Mouse (Mus musculus) cerebellum, adult 2 months (tissue): ENCODE results near the gene Galnt7. TPM values are rescaled to one million over a fixed set of nuclear protein-coding genes. Genes with fewer than 3 reads are reported as not detected.

Experiments
- DNase-seq, 2 experiments: peaks; one replicate each; pipeline ENCODE4 v3.0.0; 2021
- H3K27ac ChIP-seq: fragments of 200-500 bp; 2 replicates; pipeline ENCODE4 v1.5.1; 2012; ENCODE audit warnings: low read length, control low read depth, inconsistent platforms; ENCODE audit not compliant: insufficient read depth
- H3K27me3 ChIP-seq: fragments of 200-500 bp; 2 replicates; pipeline ENCODE4 v1.6.1; 2012; ENCODE audit warnings: inconsistent platforms, mild to moderate bottlenecking, low read length, moderate library complexity; ENCODE audit not compliant: control insufficient read depth, insufficient read depth
- H3K4me1 ChIP-seq: fragments of 200-500 bp; 2 replicates; pipeline ENCODE4 v1.6.1; 2011; ENCODE audit warnings: low read length; ENCODE audit not compliant: control insufficient read depth, insufficient read depth
- H3K4me3 ChIP-seq: fragments of 200-500 bp; replicated peaks from 2 replicates; pipeline ENCODE3; 2011; ENCODE audit warnings: mild to moderate bottlenecking, low read depth, low read length, control low read depth; ENCODE audit not compliant: insufficient read depth
- CTCF ChIP-seq: fragments of 200-500 bp; IDR thresholded peaks from 2 replicates; pipeline ENCODE4 v1.5.1; 2011; ENCODE audit warnings: low read depth, mild to moderate bottlenecking, control low read depth, low read length, moderate library complexity, borderline replicate concordance; ENCODE audit not compliant: insufficient read depth
- POLR2A ChIP-seq: fragments of 200-500 bp; IDR thresholded peaks from 2 replicates; pipeline ENCODE4 v1.6.1; 2011; ENCODE audit warnings: low read length, control low read depth, borderline replicate concordance; ENCODE audit not compliant: insufficient read depth
- WGBS: fragments of 180-500 bp; shearing (Covaris S2); methylation state at CpG from one replicate; pipeline ENCODE4 v1.1.7; 2018; 5-methylcytosine and 5-hydroxymethylcytosine counted together
- polyA plus RNA-seq: library from polyadenylated mRNA; depleted of rRNA; stranded (reverse); fragments of >200 nt; gene quantifications from 2 replicates; pipeline ENCODE4 v1.2.3, GENCODE M21; 2012

Gene Galnt7
- polyA plus RNA-seq, 1 experiment, result 20.9 TPM

DNA sequence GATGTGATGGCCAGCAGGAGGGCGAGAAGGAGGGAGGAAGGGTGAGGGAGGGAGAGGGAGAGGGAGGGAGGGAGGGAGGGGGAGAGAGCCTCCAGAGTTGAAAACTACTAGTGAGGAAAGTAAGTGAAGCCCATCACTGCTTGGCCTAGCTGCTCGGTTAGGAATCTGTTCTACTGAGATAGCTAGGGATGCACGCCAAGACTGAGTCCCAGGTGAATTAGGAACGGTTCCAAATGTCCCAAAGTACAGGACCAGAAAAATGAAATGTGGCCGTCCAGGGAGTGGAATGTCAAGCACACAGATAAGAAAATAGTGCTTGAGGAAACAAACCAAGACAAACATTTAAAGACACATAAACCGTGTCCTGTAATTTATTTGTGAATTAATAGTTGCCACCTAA, 87.8 kb downstream of the Galnt7 start:
- peaks cover 48% of the 10 kb centered on the region for H3K4me1 ChIP-seq
- DNase-seq, result peak; percentile 67 to 84
- 31% methylated on average over 6 of the region's 6 CpGs for WGBS
- TF ChIP-seq CTCF, result no peak
- TF ChIP-seq POLR2A, result no peak
- no peaks in the 10 kb centered on the region for H3K27me3 ChIP-seq
- H3K4me3 ChIP-seq, result no peak overlapping the region
- H3K27ac ChIP-seq, result peak overlapping the region; percentile 72; the same call in 1 of the 2 replicates

DNA sequence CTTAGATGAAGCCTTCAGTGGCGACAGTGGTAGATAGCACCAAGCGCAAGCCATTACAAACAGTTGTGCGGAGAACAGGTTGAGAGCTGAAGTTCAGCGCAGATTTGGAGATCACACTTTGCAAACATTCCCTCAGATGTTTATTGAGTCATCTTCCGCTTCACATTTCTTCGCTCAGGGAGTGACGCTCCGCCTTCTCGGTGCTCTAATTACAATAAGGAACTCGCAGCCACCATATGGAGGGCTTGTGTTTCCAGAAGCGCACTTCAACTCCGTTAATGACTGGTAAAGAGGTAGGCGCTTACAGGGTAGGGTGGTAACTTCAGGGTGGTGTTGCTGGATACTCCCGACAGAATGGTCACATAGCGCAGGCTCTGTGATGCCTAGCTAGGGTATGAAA, 89.1 kb downstream of the Galnt7 start:
- no peaks in the 10 kb centered on the region for H3K27me3 ChIP-seq
- 95% methylated on average over 15 of the region's 15 CpGs for WGBS
- DNase-seq, result no peak
- no peak overlapping the region for H3K4me3 ChIP-seq
- TF ChIP-seq CTCF (no peak), POLR2A (no peak)
- peak overlapping the region; percentile 72 for H3K27ac ChIP-seq
- H3K4me1 ChIP-seq, result peaks cover 37% of the 10 kb centered on the region

DNA sequence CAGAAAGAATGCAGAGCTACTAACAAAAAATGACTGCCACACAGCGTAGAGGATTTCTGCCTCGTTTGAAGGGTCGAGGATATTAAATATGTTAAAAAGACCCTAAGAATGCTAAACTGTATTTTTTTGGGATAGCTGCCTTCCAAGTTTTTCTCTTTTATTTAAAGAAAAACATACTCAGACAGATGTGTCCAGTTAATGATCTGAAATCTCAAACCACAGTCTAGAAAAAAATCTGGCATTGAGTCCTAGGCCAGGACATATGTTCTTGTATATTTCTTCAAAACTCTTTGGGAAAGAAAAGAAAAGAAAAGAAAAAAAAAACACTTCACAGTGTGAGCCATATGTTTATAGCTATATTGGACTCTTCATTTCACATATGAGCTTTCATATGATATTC, 90.1 kb downstream of the Galnt7 start:
- no peak for DNase-seq
- H3K27me3 ChIP-seq, result no peaks in the 10 kb centered on the region
- H3K4me1 ChIP-seq, result peaks cover 28% of the 10 kb centered on the region
- no peak overlapping the region for H3K27ac ChIP-seq
- no peak overlapping the region for H3K4me3 ChIP-seq
- WGBS, result 94% methylated on average over 3 of the region's 3 CpGs
- TF ChIP-seq CTCF (no peak), POLR2A (no peak)

DNA sequence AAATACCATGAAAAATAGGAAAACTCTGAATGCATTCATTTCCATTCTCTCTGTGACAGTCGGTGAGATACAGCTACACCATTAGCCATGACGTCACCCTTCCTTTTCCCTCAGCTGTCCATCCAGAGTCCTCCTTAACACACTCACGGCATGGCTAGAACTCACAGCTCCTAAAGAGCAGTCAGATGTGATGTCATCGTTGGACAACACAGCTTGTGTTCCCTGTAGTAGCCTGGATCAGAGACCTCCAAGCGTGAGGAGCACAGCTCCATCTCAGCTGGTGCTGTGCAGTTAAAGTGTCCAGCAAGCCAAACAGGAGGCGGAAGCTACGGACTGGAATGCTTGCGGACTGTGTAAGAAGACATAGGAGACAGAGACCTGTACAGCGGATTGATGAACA, 91.9 kb downstream of the Galnt7 start:
- no peak for TF ChIP-seq CTCF
- TF ChIP-seq POLR2A, result no peak
- Histone ChIP-seq H3K4me1 (peaks cover 18% of the 10 kb centered on the region), H3K27ac (peak overlapping the region; percentile 83), H3K4me3 (no peak overlapping the region), H3K27me3 (no peaks in the 10 kb centered on the region)
- DNase-seq, result peak; percentile 55 to 61
- 29% methylated on average over 9 of the region's 9 CpGs for WGBS

DNA sequence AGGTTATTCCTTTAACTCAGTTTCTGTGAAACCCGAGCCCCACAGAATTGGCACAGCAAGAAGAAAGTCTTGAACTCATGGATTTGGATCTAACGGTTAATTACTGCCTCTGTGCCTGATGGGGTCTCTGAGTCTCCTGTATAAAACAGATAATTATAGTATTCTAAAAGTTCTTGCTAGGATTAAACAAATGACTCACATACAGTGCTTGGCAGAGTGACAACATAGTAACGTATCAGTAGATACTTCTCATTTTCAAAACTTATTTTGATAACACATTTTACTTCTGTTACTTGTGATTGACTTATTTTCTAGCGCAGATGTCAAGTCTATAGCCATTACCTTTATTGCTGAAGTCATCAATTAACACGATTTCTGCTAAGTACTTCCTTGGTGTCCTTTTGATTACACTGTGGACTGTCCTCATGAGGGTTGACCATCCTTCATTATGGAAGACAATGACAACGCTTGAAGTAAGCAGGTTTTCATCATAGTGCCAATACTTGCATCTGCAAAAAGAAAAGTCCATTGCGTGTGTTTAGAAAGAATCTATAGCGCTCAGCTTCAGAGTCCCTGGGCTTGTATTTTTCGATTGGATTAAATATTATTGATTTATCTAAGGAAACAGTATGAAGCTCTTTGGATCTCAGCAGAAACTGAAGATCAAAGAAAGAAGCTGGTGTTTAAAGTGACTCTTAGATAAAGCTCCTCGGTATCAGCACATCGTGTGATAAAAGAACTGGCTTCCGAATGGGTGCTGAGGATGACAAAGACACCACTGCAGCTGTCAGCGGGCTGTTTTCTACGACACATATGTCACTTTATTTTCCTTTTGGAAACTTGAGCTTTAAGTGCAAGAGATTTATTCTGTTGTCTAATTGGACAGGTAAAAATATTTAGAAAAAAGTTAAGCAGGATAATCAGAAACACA, 100.5 kb downstream of the Galnt7 start:
- 85% methylated on average over 14 of the region's 14 CpGs for WGBS
- Histone ChIP-seq H3K4me3 (no peak overlapping the region), H3K27me3 (no peaks in the 10 kb centered on the region), H3K4me1 (peaks cover 16% of the 10 kb centered on the region), H3K27ac (no peak overlapping the region; the same call in 1 of the 2 replicates)
- no peak for TF ChIP-seq POLR2A
- DNase-seq, result no peak

DNA sequence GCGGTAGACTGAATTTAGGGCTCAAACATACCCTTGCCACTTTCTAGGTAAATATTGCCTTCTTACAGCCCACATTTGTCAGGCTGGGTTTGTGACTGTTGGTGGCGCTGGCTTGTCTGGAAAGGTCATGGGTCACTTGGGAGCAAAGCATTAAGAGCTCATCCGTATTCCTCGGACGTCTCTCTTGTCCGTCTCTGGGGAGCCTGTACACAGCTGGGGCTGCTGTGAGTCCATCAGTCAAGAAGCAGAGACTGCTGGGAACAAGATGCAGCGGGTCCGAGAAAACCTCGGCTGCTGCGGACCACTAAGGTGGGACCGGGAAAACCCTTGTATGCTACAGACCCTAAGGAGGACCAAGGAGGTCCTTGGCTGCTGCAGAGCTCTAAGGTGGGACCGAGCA, 105.3 kb downstream of the Galnt7 start:
- TF ChIP-seq CTCF, result no peak
- TF ChIP-seq POLR2A, result no peak

DNA sequence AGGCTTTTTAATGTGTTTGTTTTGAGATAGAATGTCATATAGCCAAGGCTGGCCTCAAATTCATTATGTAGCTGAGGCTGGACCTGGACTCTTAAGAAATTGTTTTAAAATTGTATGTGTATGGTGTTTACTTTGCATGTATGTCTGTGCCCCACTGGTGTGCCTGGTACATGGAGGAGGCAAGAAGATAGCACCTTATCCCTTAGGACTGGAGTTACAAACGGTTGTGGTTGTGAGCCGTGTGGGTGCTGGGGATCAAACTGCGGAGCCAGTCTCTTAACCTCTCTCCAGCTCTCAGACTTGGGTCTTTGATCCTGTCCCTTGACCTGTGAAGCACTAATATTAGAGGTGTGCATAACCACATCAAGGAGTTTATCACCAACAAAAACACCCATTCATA, 106.0 kb downstream of the Galnt7 start:
- 26% methylated on average over 3 of the region's 3 CpGs for WGBS
- no peak for TF ChIP-seq POLR2A
- no peak for TF ChIP-seq CTCF
- H3K4me3 ChIP-seq, result no peak overlapping the region
- H3K27ac ChIP-seq, result peak overlapping the region; percentile 100
- no peaks in the 10 kb centered on the region for H3K27me3 ChIP-seq
- peak in 1 of 2 experiments; percentile 65 for DNase-seq
- H3K4me1 ChIP-seq, result peaks cover 44% of the 10 kb centered on the region

More for the DNA sequence above, 105.3 kb downstream of the Galnt7 start:
- Histone ChIP-seq H3K4me3 (no peak overlapping the region), H3K27ac (peak overlapping the region; percentile 100), H3K4me1 (peaks cover 44% of the 10 kb centered on the region), H3K27me3 (no peaks in the 10 kb centered on the region)
- WGBS, result 75% methylated on average over 12 of the region's 12 CpGs
- DNase-seq, result peak in 1 of 2 experiments; percentile 33

DNA sequence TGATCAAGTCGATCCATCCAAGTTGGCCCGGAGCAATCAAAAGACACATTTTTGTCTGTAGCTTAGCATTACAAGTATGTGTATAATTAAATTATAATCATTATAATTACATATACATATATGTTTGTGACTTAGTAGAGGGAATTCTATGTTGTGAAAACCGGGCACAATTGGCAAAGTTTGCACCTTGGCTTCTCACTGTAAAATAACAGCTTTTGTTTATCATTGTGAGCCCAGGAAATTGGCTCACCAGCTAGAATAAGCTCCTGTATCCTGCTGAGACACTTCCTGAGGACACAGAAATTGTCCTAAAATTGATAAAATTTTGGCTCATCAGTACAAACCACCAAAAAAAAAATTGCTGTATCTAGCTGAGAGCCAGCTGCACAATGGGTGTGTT, 106.4 kb downstream of the Galnt7 start:
- DNase-seq, result peak; percentile 64 to 93
- peaks cover 44% of the 10 kb centered on the region for H3K4me1 ChIP-seq
- H3K27me3 ChIP-seq, result no peaks in the 10 kb centered on the region
- no peak overlapping the region for H3K27ac ChIP-seq
- H3K4me3 ChIP-seq, result no peak overlapping the region
- TF ChIP-seq CTCF (no peak), POLR2A (no peak)
- 4% methylated on average over 3 of the region's 3 CpGs for WGBS
